Mouse (Mus musculus) liver, embryonic 13.5 days (tissue): Measurements from ENCODE around the gene Serpind1. TPM values are rescaled to one million over a fixed set of nuclear protein-coding genes. Genes with fewer than 3 reads are reported as not detected.

ENCODE experiments used
- ATAC-seq: fragments of 200-750 bp; cut with Nextera tagmentation; 2 replicates; pipeline ENCODE4 v1.8.0; 2017; ENCODE audit warnings: low read depth, mild to moderate bottlenecking, moderate number of reproducible peaks, moderate library complexity
- DNase-seq: peaks from one replicate; pipeline ENCODE4 v3.0.0; 2022
- H3K27ac ChIP-seq: fragments of 300-500 bp; sonication (generic); 2 replicates; pipeline ENCODE4 v1.5.1; 2015; ENCODE audit warnings: moderate library complexity, mild to moderate bottlenecking, inconsistent platforms
- H3K27me3 ChIP-seq: fragments of 300-500 bp; sonication (generic); 2 replicates; pipeline ENCODE4 v1.6.1; 2015; ENCODE audit warnings: mild to moderate bottlenecking, inconsistent platforms
- H3K36me3 ChIP-seq: fragments of 300-500 bp; sonication (generic); 2 replicates; pipeline ENCODE4 v1.6.1; 2015; ENCODE audit warnings: mild to moderate bottlenecking, inconsistent platforms
- H3K4me1 ChIP-seq: fragments of 300-500 bp; sonication (generic); replicated peaks from 2 replicates; pipeline ENCODE4 v1.6.1; 2015; ENCODE audit warnings: inconsistent platforms
- H3K4me2 ChIP-seq: fragments of 300-500 bp; sonication (generic); 2 replicates; pipeline ENCODE4 v1.6.1; 2015; ENCODE audit warnings: inconsistent platforms, mild to moderate bottlenecking, moderate library complexity
- H3K4me3 ChIP-seq: fragments of 300-500 bp; sonication (generic); replicated peaks from 2 replicates; pipeline ENCODE4 v1.5.1; 2015; ENCODE audit warnings: mild to moderate bottlenecking, inconsistent platforms
- H3K9ac ChIP-seq: fragments of 300-500 bp; sonication (generic); 2 replicates; pipeline ENCODE4 v1.6.1; 2015; ENCODE audit warnings: mild to moderate bottlenecking, inconsistent platforms
- H3K9me3 ChIP-seq: fragments of 300-500 bp; sonication (generic); replicated peaks from 2 replicates; pipeline ENCODE4 v1.6.1; 2016; ENCODE audit warnings: inconsistent platforms
- WGBS: fragments of 180-500 bp; shearing (Covaris S2); methylation state at CpG from one replicate; pipeline ENCODE4 v1.1.7; 2015; ENCODE audit not compliant: insufficient replicate concordance; 5-methylcytosine and 5-hydroxymethylcytosine counted together
- polyA plus RNA-seq: library from polyadenylated mRNA; unstranded; fragments of >200 nt; fragmentation: Nextera tagmentation; extraction: Ambion mirVana; gene quantifications from 2 replicates; pipeline ENCODE4 v1.2.1, GENCODE M21; 2015

Gene Serpind1
- polyA plus RNA-seq: 124 and 143 TPM in 2 replicates

DNA sequence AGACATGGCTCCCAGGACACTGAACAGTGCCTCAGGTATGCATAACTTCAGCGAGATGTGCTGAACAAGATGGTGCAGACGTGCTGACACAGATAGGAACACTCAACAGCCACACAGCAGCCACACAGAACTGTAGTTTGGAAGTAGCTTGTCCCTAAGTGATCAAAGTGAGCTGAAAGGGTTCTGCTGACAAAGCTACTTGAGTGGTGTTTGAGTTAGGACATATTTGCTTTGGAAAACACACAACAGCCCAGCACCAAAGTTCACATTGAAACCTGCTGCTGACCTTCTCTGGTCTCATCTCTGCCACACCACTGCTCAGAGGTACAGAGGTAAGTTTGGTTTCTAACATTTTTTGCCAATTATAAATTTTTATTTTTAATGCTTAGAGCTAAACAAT lies at the start of gene Serpind1:
TSS of gene Serpind1 (plus strand) at position 256 of the 400 bp plus-strand sequence.
- peak within 1 kb of the TSS; percentile 41 for H3K4me3 ChIP-seq
- WGBS: 63% methylated on average over 2 of the region's 2 CpGs
- no peak for DNase-seq
- H3K4me1 ChIP-seq: peaks cover 10% of the 10 kb centered on the region; the same call in 1 of the 2 replicates
- ATAC-seq: peak; percentile 67
- no peak within 1 kb of the TSS for H3K9ac ChIP-seq
- no peaks in the 10 kb centered on the region for H3K27me3 ChIP-seq
- peaks cover 7% of the 10 kb centered on the region for H3K36me3 ChIP-seq
- no peaks in the 10 kb centered on the region for H3K9me3 ChIP-seq
- peak within 1 kb of the TSS; percentile 25 for H3K4me2 ChIP-seq
- peak within 1 kb of the TSS; percentile 68 for H3K27ac ChIP-seq

DNA sequence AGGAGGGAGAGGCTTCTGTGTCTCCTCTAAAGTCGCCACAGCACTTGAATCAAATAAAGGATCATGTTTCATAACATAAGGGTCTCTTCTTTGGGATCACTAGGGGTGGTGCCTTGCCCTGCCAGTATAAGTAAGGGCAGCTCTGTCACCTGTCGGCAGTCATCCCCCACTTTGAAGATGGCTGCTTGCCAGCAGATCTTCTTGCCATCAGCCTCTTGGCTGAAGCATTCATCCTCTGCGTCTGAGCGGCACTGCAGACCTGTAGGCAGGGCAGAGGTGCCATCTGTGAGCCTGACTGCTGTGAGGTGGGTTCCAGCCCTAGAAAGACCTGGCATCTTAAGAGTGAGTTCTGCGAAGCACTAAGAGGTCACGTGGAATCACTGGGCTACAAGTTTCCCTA lies 48.0 kb upstream of the Serpind1 start:
- no peak overlapping the region for H3K4me2 ChIP-seq
- DNase-seq (no peak), ATAC-seq (no peak)
- peaks cover 3% of the 10 kb centered on the region for H3K4me1 ChIP-seq
- H3K9ac ChIP-seq: no peak overlapping the region
- H3K9me3 ChIP-seq: no peaks in the 10 kb centered on the region
- WGBS: 81% methylated on average over 6 of the region's 6 CpGs
- peaks cover 49% of the 10 kb centered on the region for H3K36me3 ChIP-seq
- no peak overlapping the region for H3K4me3 ChIP-seq
- H3K27me3 ChIP-seq: peaks cover 11% of the 10 kb centered on the region
- H3K27ac ChIP-seq: no peak overlapping the region

- no peak for DNase-seq
- Histone ChIP-seq H3K4me3 (no peak overlapping the region), H3K36me3 (peaks cover 43% of the 10 kb centered on the region), H3K9ac (no peak overlapping the region), H3K9me3 (no peaks in the 10 kb centered on the region), H3K4me1 (no peaks in the 10 kb centered on the region), H3K27me3 (no peaks in the 10 kb centered on the region), H3K27ac (no peak overlapping the region), H3K4me2 (no peak overlapping the region)
- ATAC-seq: peak; percentile 54
- WGBS: 66% methylated on average over 2 of the region's 2 CpGs
Measured at GRCm38 (mm10) chr16:17287103-17287502, 44.1 kb upstream of the Serpind1 start.

GRCm38 (mm10) chr16:17291016-17291415 lies 40.2 kb upstream of the Serpind1 start:
- H3K4me1 ChIP-seq: no peaks in the 10 kb centered on the region
- no peak overlapping the region for H3K4me2 ChIP-seq
- WGBS: 81% methylated on average over 2 of the region's 2 CpGs
- no peak overlapping the region for H3K27ac ChIP-seq
- no peak overlapping the region for H3K9ac ChIP-seq
- H3K9me3 ChIP-seq: no peaks in the 10 kb centered on the region
- H3K4me3 ChIP-seq: no peak overlapping the region
- no peaks in the 10 kb centered on the region for H3K27me3 ChIP-seq
- H3K36me3 ChIP-seq: peaks cover 37% of the 10 kb centered on the region
- no peak for DNase-seq
- no peak for ATAC-seq

GRCm38 (mm10) chr16:17292751-17293150 lies 38.4 kb upstream of the Serpind1 start:
- no peaks in the 10 kb centered on the region for H3K4me1 ChIP-seq
- no peak overlapping the region for H3K27ac ChIP-seq
- no peak overlapping the region for H3K4me2 ChIP-seq
- ATAC-seq (no peak), DNase-seq (peak; percentile 58)
- H3K4me3 ChIP-seq: no peak overlapping the region
- peaks cover 42% of the 10 kb centered on the region for H3K36me3 ChIP-seq
- H3K9ac ChIP-seq: no peak overlapping the region
- no peaks in the 10 kb centered on the region for H3K9me3 ChIP-seq
- WGBS: 3% methylated on average over 2 of the region's 2 CpGs
- no peaks in the 10 kb centered on the region for H3K27me3 ChIP-seq

DNA sequence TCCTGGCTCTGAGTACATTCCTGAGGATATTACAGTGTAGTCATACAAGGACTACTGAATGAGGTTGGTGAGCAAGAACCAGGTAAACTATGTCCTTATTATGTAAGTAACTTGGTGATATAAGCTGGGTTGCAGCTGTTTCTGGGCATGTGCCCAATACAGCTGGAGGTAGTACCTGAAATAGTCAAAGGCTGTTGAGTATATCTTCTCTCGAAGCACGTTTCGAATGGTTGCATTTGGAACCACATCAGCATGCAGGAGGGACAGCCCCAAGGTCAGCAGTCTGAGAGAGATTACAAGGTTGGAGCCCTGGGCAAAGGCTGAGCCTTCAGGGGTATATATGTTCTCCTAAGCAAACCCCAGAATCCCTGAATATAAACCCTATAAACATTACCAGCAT lies 30.4 kb upstream of the Serpind1 start:
- Histone ChIP-seq H3K27me3 (no peaks in the 10 kb centered on the region), H3K9ac (no peak overlapping the region), H3K9me3 (no peaks in the 10 kb centered on the region), H3K36me3 (peaks cover 38% of the 10 kb centered on the region), H3K4me3 (no peak overlapping the region), H3K4me1 (0 out of 2 replicates have a peak, but pooled peaks cover 2% of the 10 kb centered on the region), H3K27ac (no peak overlapping the region), H3K4me2 (no peak overlapping the region)
- 83% methylated on average over 3 of the region's 3 CpGs for WGBS
- ATAC-seq (no peak), DNase-seq (no peak)

- H3K36me3 ChIP-seq: peaks cover 43% of the 10 kb centered on the region
- no peak overlapping the region for H3K9ac ChIP-seq
Measured at GRCm38 (mm10) chr16:17303521-17304245, 27.5 kb upstream of the Serpind1 start.

DNA sequence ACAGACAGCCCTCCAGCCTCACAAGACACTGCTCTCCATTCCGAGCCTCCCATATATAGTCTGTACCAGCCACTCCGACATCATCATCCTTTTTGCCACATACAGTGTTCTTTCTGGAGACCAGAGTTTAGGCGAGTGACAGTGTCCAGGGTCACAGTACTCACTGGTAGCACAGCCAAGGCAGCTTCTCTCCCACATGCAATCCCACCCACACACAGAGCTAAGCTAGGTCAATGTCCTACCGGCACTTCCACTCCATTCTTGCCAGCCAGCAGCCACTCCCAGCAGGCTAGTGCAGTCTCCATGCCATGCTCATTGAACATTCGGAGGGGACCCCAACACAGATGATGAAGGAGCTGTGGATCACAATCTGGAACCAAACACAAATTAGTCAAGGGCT lies 23.7 kb upstream of the Serpind1 start:
- Histone ChIP-seq H3K9ac (no peak overlapping the region), H3K9me3 (no peaks in the 10 kb centered on the region), H3K27me3 (no peaks in the 10 kb centered on the region), H3K4me1 (no peaks in the 10 kb centered on the region), H3K4me3 (no peak overlapping the region), H3K36me3 (peaks cover 32% of the 10 kb centered on the region), H3K27ac (no peak overlapping the region), H3K4me2 (no peak overlapping the region)
- ATAC-seq (no peak), DNase-seq (no peak)
- 74% methylated on average over 5 of the region's 5 CpGs for WGBS

More at GRCm38 (mm10) chr16:17303521-17304245, 27.5 kb upstream of the Serpind1 start:
- Histone ChIP-seq H3K4me3 (no peak overlapping the region), H3K27me3 (no peaks in the 10 kb centered on the region), H3K4me2 (no peak overlapping the region), H3K4me1 (no peaks in the 10 kb centered on the region), H3K27ac (no peak overlapping the region), H3K9me3 (no peaks in the 10 kb centered on the region)
- DNase-seq: no peak
- no peak for ATAC-seq
- WGBS: 78% methylated on average over 5 of the region's 5 CpGs

GRCm38 (mm10) chr16:17309036-17309435 lies 22.1 kb upstream of the Serpind1 start:
- no peaks in the 10 kb centered on the region for H3K9me3 ChIP-seq
- WGBS: 86% methylated on average over 10 of the region's 10 CpGs
- no peak overlapping the region for H3K4me3 ChIP-seq
- H3K27me3 ChIP-seq: no peaks in the 10 kb centered on the region
- no peak overlapping the region for H3K4me2 ChIP-seq
- H3K9ac ChIP-seq: no peak overlapping the region
- no peaks in the 10 kb centered on the region for H3K4me1 ChIP-seq
- no peak overlapping the region for H3K27ac ChIP-seq
- DNase-seq: no peak
- peaks cover 29% of the 10 kb centered on the region for H3K36me3 ChIP-seq
- ATAC-seq: no peak

GRCm38 (mm10) chr16:17312531-17312930 lies 18.6 kb upstream of the Serpind1 start:
- no peaks in the 10 kb centered on the region for H3K27me3 ChIP-seq
- no peak overlapping the region for H3K4me2 ChIP-seq
- H3K27ac ChIP-seq: no peak overlapping the region
- 85% methylated on average over 5 of the region's 5 CpGs for WGBS
- no peak overlapping the region for H3K4me3 ChIP-seq
- H3K36me3 ChIP-seq: peaks cover 40% of the 10 kb centered on the region
- ATAC-seq (no peak), DNase-seq (no peak)
- no peak overlapping the region for H3K9ac ChIP-seq
- H3K9me3 ChIP-seq: no peaks in the 10 kb centered on the region
- no peaks in the 10 kb centered on the region for H3K4me1 ChIP-seq

- Histone ChIP-seq H3K9ac (no peak overlapping the region), H3K27ac (no peak overlapping the region), H3K9me3 (no peaks in the 10 kb centered on the region), H3K4me3 (no peak overlapping the region), H3K27me3 (no peaks in the 10 kb centered on the region), H3K4me1 (no peaks in the 10 kb centered on the region), H3K36me3 (peaks cover 39% of the 10 kb centered on the region), H3K4me2 (no peak overlapping the region)
- 73% methylated on average over 7 of the region's 7 CpGs for WGBS
- ATAC-seq: no peak
- no peak for DNase-seq
Measured at GRCm38 (mm10) chr16:17316554-17316953, 14.6 kb upstream of the Serpind1 start.

- no peak overlapping the region for H3K4me3 ChIP-seq
- no peak overlapping the region for H3K9ac ChIP-seq
- H3K27ac ChIP-seq: no peak overlapping the region
- peaks cover 40% of the 10 kb centered on the region for H3K36me3 ChIP-seq
- WGBS: 83% methylated on average over 5 of the region's 5 CpGs
- no peak for ATAC-seq
- no peak overlapping the region for H3K4me2 ChIP-seq
- DNase-seq: no peak
- no peaks in the 10 kb centered on the region for H3K27me3 ChIP-seq
- no peaks in the 10 kb centered on the region for H3K4me1 ChIP-seq
- no peaks in the 10 kb centered on the region for H3K9me3 ChIP-seq
Measured at GRCm38 (mm10) chr16:17321481-17321880, 9.7 kb upstream of the Serpind1 start.
